Mouse (Mus musculus) embryonic facial prominence, embryonic 12.5 days (tissue): ENCODE data around the gene Pld3. TPM values are rescaled to one million over a fixed set of nuclear protein-coding genes. Genes with fewer than 3 reads are reported as not detected.
A peak's percentile ranks its signal among the peaks of the same experiment; 100 is the strongest.

ENCODE experiments used
- ATAC-seq: fragments of 200-750 bp; cut with Nextera tagmentation; 2 replicates; pipeline ENCODE4 v1.8.0; 2017; ENCODE audit not compliant: insufficient number of reproducible peaks, insufficient read depth, low FRiP score, low TSS enrichment
- H3K27ac ChIP-seq: fragments of 300-500 bp; sonication (generic); 2 replicates; pipeline ENCODE4 v1.5.1; 2016; ENCODE audit warnings: mild to moderate bottlenecking
- H3K27me3 ChIP-seq: fragments of 300-500 bp; sonication (generic); 2 replicates; pipeline ENCODE4 v1.6.1; 2016; ENCODE audit warnings: mild to moderate bottlenecking, moderate library complexity
- H3K36me3 ChIP-seq: fragments of 300-500 bp; sonication (generic); 2 replicates; pipeline ENCODE4 v1.6.1; 2016; ENCODE audit warnings: mild to moderate bottlenecking
- H3K4me1 ChIP-seq: fragments of 300-500 bp; sonication (generic); 2 replicates; pipeline ENCODE4 v1.6.1; 2016
- H3K4me2 ChIP-seq: fragments of 300-500 bp; sonication (generic); replicated peaks from 2 replicates; pipeline ENCODE4 v1.6.1; 2016; ENCODE audit warnings: mild to moderate bottlenecking, moderate library complexity
- H3K4me3 ChIP-seq: fragments of 300-500 bp; sonication (generic); 2 replicates; pipeline ENCODE4 v1.5.1; 2016; ENCODE audit warnings: mild to moderate bottlenecking
- H3K9ac ChIP-seq: fragments of 300-500 bp; sonication (generic); 2 replicates; pipeline ENCODE4 v1.6.1; 2016; ENCODE audit warnings: mild to moderate bottlenecking, moderate library complexity
- H3K9me3 ChIP-seq: fragments of 300-500 bp; sonication (generic); 2 replicates; pipeline ENCODE4 v1.6.1; 2016; ENCODE audit warnings: mild to moderate bottlenecking, moderate library complexity
- WGBS: fragments of 180-500 bp; shearing (Covaris S2); methylation state at CpG from one replicate; pipeline ENCODE4 v1.1.7; 2016; 5-methylcytosine and 5-hydroxymethylcytosine counted together
- polyA plus RNA-seq: library from polyadenylated mRNA; unstranded; fragments of >200 nt; fragmentation: Nextera tagmentation; extraction: Ambion mirVana; gene quantifications from 2 replicates; pipeline ENCODE4 v1.2.1, GENCODE M21; 2016

The Pld3 gene
- polyA plus RNA-seq, 1 experiment from 2014 or later, result 77.9 TPM

DNA sequence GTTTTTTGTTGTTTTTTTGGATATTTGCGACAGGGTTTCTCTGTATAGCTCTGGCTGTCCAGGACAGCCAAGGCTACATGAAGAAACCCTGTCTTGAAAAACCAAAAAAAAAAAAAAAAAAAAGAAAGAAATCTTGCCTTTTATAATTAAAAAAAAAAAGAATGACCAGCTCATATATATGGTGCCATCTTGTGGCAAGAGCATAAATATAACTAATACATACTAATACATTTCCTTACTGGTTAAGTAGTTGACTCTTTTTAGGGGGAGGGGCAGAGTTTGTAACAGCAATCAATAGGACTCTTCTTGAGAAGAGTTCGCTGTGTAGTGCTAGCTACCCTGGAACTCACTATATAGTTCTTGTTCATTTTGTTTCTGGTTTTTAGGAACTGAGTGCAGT is 34.7 kb upstream of the Pld3 start:
- Histone ChIP-seq H3K9me3 (no peaks in the 10 kb centered on the region), H3K4me3 (no peak overlapping the region), H3K36me3 (peaks cover 17% of the 10 kb centered on the region; the same call in 1 of the 2 replicates), H3K9ac (no peak overlapping the region), H3K4me1 (peaks cover 3% of the 10 kb centered on the region), H3K27me3 (no peaks in the 10 kb centered on the region), H3K4me2 (no peak overlapping the region), H3K27ac (no peak overlapping the region)
- 90% methylated on average over 2 of the region's 2 CpGs for WGBS
- no peak for ATAC-seq

DNA sequence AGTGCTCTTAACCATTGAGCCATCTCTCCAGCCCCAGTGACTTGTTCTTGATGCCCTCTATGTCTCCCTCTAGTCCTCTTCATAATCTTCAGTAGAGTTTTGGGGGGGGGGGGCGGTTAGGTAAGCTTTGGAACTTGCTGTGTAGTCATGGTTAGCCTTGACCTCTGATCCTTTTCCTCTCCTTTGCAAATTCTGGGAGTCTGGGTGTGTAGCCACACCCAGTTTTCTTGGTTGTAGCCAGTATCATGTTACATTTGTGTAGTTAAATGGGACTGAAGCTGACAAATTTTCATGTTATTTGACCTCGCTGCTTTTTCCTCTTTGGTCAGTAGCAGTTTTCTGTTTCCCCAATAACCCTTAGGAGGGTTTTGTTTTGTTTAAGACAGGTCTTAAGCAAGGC is 33.8 kb upstream of the Pld3 start:
- Histone ChIP-seq H3K4me2 (no peak overlapping the region), H3K27me3 (no peaks in the 10 kb centered on the region), H3K4me1 (no peaks in the 10 kb centered on the region), H3K27ac (no peak overlapping the region), H3K9me3 (no peaks in the 10 kb centered on the region), H3K9ac (no peak overlapping the region), H3K36me3 (peaks cover 26% of the 10 kb centered on the region), H3K4me3 (no peak overlapping the region)
- no peak for ATAC-seq
- 53% methylated on average over 2 of the region's 2 CpGs for WGBS

DNA sequence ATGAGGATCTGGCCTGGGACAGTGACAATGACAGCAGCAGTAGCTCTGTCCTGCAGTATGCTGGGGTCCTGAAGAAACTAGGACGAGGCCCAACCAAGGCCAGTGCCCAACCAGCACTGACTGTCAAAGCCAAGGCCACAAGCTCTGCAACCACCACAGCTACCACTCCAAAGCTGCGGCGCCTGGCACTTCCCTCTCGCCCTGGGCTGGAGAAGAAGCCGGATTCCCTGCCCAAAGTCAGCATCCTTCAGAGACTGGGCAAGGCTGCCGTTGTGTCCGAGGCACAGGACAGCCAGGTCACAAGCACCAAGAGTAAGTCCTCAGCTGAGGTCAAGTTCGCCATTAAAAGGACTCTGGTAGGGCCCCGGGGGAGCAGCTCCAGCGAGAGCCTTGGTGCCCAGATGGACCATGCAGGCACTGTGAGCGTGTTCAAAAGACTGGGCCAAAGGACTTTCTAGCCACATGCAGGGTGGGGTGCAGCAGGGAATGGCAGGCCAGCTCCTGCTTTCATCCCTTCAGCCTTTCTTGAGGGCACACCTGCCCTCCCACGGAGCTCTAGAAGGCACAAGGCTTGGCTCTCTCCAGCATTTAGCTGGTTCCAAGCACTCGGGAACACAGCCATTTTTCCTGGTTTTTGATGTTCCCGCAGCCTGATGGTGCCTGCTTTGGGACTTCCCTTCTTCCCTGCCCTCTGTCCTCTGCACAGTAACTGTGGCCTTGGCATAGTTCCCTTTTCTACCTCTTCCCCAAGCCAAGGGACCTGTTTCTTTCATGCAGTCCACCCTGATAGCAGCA is 27.6 kb upstream of the Pld3 start:
- Histone ChIP-seq H3K9ac (no peak overlapping the region), H3K27me3 (no peaks in the 10 kb centered on the region), H3K4me2 (no peak overlapping the region), H3K36me3 (peaks cover 82% of the 10 kb centered on the region), H3K27ac (no peak overlapping the region), H3K4me1 (no peaks in the 10 kb centered on the region), H3K9me3 (no peaks in the 10 kb centered on the region), H3K4me3 (no peak overlapping the region)
- no peak for ATAC-seq
- WGBS, result 87% methylated on average over 14 of the region's 14 CpGs

DNA sequence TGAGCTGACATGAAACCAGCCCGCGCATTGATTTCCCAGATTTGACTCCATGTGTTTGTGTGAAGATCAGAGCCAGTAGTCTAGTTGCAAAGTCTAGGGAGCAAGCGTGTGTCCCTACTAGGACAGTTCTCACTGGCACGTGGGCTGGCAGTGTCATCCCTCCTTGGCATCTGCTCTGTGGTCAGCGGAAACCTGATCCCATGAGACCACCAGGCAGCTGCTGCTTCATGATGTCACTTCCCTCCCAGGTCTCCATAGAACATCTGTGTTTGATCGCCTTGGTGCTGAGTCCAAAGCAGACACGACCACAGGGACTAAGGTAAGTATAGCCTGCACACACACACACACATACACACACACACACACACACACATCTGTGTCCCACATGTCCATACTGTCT is 25.4 kb upstream of the Pld3 start:
- ATAC-seq, result no peak
- Histone ChIP-seq H3K9ac (no peak overlapping the region), H3K4me1 (no peaks in the 10 kb centered on the region), H3K4me3 (no peak overlapping the region), H3K4me2 (no peak overlapping the region), H3K9me3 (no peaks in the 10 kb centered on the region), H3K36me3 (peaks cover 84% of the 10 kb centered on the region), H3K27me3 (no peaks in the 10 kb centered on the region), H3K27ac (no peak overlapping the region)
- 51% methylated on average over 7 of the region's 7 CpGs for WGBS

DNA sequence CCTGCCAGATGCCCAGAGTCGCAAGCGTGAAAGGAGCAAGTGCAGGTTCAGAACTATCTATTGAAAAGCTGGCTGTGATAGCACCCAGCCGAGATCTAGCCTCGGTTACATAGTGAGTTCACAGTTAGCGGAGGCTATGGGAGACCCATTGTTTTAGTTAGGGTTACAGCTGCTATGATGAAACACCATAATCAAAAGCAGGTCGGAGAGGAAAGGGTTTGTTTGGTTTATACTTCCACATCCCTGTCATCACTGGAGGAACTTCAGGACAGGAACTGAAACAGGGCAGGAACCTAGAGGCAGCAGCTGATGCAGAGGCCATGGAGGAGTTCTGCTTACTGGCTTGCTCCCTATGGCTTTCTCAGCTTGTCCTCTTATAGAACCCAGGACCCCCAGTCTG is 24.6 kb upstream of the Pld3 start:
- no peak for ATAC-seq
- peaks cover 78% of the 10 kb centered on the region for H3K36me3 ChIP-seq
- no peaks in the 10 kb centered on the region for H3K4me1 ChIP-seq
- H3K27me3 ChIP-seq, result no peaks in the 10 kb centered on the region
- no peaks in the 10 kb centered on the region for H3K9me3 ChIP-seq
- H3K27ac ChIP-seq, result no peak overlapping the region
- H3K4me2 ChIP-seq, result no peak overlapping the region
- no peak overlapping the region for H3K9ac ChIP-seq
- H3K4me3 ChIP-seq, result no peak overlapping the region
- 88% methylated on average over 6 of the region's 6 CpGs for WGBS

DNA sequence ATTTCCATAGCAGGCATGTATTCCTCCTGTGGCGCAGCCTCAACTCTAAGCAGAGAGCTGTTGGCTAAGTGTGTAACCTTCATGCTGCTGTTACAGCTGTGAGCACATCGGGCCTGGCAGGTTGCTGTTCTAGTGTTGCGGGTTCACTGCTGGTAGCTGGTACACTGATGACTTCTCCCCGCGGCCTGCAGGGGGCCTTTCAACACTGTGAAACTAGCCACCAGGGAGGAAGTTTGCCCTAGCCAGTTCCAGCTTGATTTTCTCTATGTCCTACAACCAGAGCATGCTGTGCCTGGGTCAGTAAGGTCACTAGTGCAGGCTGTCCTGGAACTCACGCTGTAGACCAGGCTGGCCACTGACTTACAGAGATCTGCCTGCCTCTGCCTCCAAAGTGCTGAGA is 23.9 kb upstream of the Pld3 start:
- no peak for ATAC-seq
- H3K27ac ChIP-seq, result no peak overlapping the region
- no peak overlapping the region for H3K4me2 ChIP-seq
- H3K9me3 ChIP-seq, result no peaks in the 10 kb centered on the region
- no peak overlapping the region for H3K9ac ChIP-seq
- no peaks in the 10 kb centered on the region for H3K4me1 ChIP-seq
- H3K4me3 ChIP-seq, result no peak overlapping the region
- H3K27me3 ChIP-seq, result no peaks in the 10 kb centered on the region
- H3K36me3 ChIP-seq, result peaks cover 78% of the 10 kb centered on the region
- WGBS, result 73% methylated on average over 6 of the region's 6 CpGs

DNA sequence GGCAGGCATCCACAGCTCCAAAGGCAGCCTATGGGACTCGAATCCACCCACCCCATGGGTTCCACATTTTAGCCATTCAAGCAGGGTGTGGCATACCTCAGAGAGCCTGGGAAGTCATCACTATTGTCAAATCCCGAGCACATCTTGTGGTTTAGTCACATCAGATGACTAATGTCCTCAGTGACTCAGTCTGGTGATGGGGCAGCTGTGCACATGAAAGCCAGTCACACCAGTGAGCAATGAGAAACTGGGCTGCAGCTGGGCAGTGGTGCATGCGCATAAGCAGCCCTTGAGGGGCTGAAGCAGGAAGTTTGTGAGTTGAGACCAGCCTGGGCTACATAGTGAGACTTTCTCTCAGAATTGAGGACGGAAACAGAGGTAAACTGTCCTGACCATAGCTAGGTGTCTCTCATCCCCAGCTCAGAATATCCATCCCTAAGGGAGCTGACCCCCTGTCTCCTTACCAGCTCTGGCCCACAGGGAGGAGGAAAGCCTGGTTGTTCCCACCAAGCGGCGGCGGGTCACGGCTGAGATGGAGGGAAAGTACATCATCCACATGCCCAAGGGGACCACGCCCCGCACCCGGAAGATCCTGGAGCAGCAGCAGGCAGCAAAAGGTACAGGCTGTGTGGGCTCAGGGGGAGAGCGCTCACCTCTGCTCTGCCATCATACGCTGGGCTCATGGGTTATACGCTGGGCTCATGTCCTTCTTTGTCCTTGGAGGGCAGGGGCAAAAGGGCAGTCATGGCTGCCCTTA is 21.3 kb upstream of the Pld3 start:
- ATAC-seq, result no peak
- Histone ChIP-seq H3K4me1 (no peaks in the 10 kb centered on the region), H3K27ac (no peak overlapping the region), H3K36me3 (peaks cover 74% of the 10 kb centered on the region), H3K9me3 (no peaks in the 10 kb centered on the region), H3K4me3 (no peak overlapping the region), H3K27me3 (no peaks in the 10 kb centered on the region), H3K9ac (no peak overlapping the region), H3K4me2 (no peak overlapping the region)
- 90% methylated on average over 14 of the region's 14 CpGs for WGBS

DNA sequence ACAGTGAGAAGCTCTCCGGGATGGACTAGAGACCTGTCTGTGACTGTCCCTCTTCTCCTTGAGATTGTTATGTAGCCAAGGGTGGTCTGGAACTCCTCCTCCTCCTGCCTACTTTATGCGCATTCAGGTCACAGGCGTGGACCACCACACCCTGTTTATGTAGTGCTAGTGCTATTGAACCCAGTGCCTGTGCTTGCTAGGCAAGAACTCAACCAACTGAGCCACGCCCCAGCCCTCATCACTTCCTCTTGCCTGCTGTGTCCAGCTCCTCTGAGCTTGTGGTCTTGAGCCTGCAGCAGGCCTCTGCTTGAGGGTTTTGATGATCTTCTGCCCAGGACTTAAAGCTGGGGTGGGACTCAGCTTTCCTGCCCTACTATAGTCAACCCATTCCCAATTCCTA is 19.1 kb upstream of the Pld3 start:
- no peaks in the 10 kb centered on the region for H3K27me3 ChIP-seq
- no peaks in the 10 kb centered on the region for H3K4me1 ChIP-seq
- 90% methylated on average over 4 of the region's 4 CpGs for WGBS
- no peaks in the 10 kb centered on the region for H3K9me3 ChIP-seq
- no peak overlapping the region for H3K27ac ChIP-seq
- H3K36me3 ChIP-seq, result peaks cover 72% of the 10 kb centered on the region
- no peak overlapping the region for H3K9ac ChIP-seq
- H3K4me3 ChIP-seq, result no peak overlapping the region
- no peak overlapping the region for H3K4me2 ChIP-seq
- ATAC-seq, result no peak

DNA sequence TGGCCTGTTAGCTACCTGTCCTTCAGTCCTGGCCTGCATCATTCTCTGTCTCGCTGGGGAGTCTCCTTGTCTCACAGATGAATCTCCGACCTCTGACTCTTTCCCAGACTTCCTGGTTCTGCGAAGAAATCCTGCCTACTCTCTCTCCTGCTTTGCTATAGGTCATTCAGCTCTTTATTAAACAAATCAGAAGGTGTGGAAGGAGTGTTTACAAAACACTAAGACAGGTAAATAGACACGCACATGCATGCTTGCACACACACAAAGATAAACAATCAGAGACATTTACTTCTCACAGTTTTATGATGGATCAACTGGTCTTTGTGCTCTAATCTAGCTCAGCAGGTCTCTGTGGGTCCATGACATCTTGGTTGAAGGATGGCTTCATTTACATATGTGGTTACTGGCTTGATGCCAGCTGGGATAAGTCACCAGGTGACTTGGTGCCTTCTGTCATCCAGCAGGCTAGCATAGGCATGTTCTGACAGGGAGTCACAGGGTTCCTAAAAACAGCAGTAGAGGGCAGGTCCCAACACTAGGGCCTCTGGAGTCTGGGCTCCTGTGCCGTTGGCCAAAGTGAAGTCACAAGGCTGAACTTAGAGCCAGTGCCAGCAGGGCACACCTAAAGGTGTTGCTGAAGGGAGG is 16.7 kb upstream of the Pld3 start:
- WGBS, result 83% methylated on average over 5 of the region's 5 CpGs
- no peaks in the 10 kb centered on the region for H3K27me3 ChIP-seq
- no peak overlapping the region for H3K4me2 ChIP-seq
- H3K4me1 ChIP-seq, result no peaks in the 10 kb centered on the region
- no peaks in the 10 kb centered on the region for H3K9me3 ChIP-seq
- H3K36me3 ChIP-seq, result peaks cover 69% of the 10 kb centered on the region
- H3K4me3 ChIP-seq, result no peak overlapping the region
- no peak overlapping the region for H3K9ac ChIP-seq
- ATAC-seq, result no peak
- H3K27ac ChIP-seq, result no peak overlapping the region

DNA sequence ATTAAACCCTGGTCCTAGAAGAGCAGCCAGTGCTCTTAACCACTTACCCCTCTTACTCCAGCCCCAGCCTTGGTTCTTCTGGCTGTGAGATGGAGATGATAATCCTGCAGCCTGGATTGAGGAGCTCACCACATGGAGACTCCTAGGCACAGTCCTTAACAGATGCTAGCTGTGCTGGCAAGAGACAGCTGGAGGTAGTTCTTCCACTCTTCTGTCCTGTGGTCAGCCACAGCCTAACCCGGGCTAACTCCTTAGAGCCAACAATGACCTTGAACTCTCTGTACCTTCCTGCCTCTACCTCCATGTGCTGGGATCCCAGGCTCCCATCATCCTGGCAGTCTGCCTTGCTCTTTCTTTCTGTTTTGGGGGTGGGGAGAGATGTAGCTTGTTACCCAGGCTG is 8.0 kb upstream of the Pld3 start:
- Histone ChIP-seq H3K9me3 (no peaks in the 10 kb centered on the region), H3K36me3 (peaks cover 55% of the 10 kb centered on the region), H3K27me3 (no peaks in the 10 kb centered on the region), H3K4me2 (no peak overlapping the region), H3K4me3 (no peak overlapping the region), H3K4me1 (no peaks in the 10 kb centered on the region), H3K9ac (0 out of 2 replicates have a peak overlapping the region, but pooled peaks have one; percentile 7), H3K27ac (no peak overlapping the region)
- ATAC-seq, result no peak
- 90% methylated on average over 1 of the region's 1 CpGs for WGBS

DNA sequence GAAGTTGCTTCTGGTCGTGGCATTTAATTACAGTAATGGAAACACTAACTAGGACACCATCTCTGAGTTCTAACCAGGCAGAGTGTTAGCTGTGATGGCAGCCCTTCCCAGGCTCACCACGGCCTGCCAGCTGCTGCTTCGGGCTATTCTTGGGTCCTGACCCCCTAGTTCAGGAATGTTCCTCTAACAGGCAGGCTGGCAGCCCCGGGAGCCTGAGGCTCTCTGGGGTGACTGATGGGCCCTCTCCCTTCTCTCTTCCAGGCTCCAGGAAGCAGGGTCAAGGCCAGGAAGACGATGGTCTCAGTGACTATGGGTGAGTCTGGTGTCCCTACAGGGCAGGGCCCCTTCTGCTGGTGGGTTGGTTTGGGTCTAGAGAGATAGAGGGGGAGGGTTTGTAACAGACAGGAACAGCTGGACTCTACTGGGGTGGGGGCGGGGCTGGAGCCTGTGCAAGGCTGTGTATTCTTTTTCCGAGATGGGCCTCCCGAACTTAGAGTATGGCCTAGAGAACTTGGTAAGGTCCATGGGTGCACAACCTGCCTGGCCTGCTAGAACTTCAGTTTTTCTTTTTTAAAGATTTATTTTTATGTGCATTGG is 7.4 kb upstream of the Pld3 start:
- no peaks in the 10 kb centered on the region for H3K27me3 ChIP-seq
- no peak overlapping the region for H3K4me3 ChIP-seq
- 0 out of 2 replicates have a peak overlapping the region, but pooled peaks have one; percentile 7 for H3K9ac ChIP-seq
- ATAC-seq, result no peak
- peaks cover 56% of the 10 kb centered on the region for H3K36me3 ChIP-seq
- no peak overlapping the region for H3K4me2 ChIP-seq
- 67% methylated on average over 8 of the region's 8 CpGs for WGBS
- H3K27ac ChIP-seq, result no peak overlapping the region
- H3K4me1 ChIP-seq, result no peaks in the 10 kb centered on the region
- H3K9me3 ChIP-seq, result no peaks in the 10 kb centered on the region
